Mouse (Mus musculus): ENCODE data around the gene Smchd1. TPM values are rescaled to one million over a fixed set of nuclear protein-coding genes. Genes with fewer than 3 reads are reported as not detected.
"Not testable (repeated sequence)": the region's sequence is repeated elsewhere in the genome, so short reads cannot be mapped to it uniquely, and the experiment has no call there.

The Smchd1 gene
- total and polyA plus RNA-seq, 2 experiments from 2014 or later, result 33.4 to 40.2 TPM

DNA sequence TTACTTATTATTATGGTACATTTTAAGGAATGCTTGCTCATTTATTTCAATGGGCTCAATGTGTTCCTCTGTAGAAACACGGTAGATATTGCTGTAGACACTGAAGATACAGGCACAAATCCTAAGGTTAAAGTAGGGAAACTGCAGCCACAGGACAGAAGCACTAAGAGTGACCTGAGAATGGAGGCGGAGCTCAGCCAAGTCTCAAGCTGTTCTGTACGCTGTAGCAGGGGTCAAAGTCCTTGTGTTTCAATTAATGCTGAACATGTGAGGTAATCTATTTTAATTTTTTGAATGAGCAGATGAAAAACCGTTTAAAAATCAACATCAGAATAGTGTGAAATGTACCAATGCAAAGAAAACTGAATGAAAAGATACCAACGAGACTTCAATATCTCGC lies 31.9 kb downstream of the Smchd1 start:
- 91% methylated on average over 6 of the region's 6 CpGs for WGBS
- TF ChIP-seq CTCF (IDR thresholded peaks at IDR 0.05), result no peak
- H3K27ac ChIP-seq (ENCODE audit: low read depth, low read length), result no peak overlapping the region
- H3K4me1 ChIP-seq (ENCODE audit: insufficient read depth, low read length), result no peaks in the 10 kb centered on the region
- no peaks in the 10 kb centered on the region for H3K27me3 ChIP-seq (ENCODE audit: insufficient read depth, low read length)
- no peak overlapping the region for H3K4me3 ChIP-seq (ENCODE audit: low read depth, low read length)
- peaks cover 10% of the 10 kb centered on the region for H3K36me3 ChIP-seq (ENCODE audit: insufficient read depth, low read length)
- H3K4me2 ChIP-seq (ENCODE audit: low read depth, low read length, poor library complexity, severe bottlenecking), result no peak overlapping the region
- H3K9ac ChIP-seq (replicated peaks; ENCODE audit: low read length, poor library complexity, severe bottlenecking), result no peak overlapping the region
- no peaks in the 10 kb centered on the region for H3K9me3 ChIP-seq (ENCODE audit: low read length)
- ATAC-seq (ENCODE audit: low FRiP score) (no peak), DNase-seq (ENCODE audit: low spot score) (no peak)

GRCm38 (mm10) chr17:71422502-71422901 lies 52.6 kb downstream of the Smchd1 start:
- not testable (repeated sequence) for H3K4me1 ChIP-seq (ENCODE audit: insufficient read depth, low read length); H3K27me3 ChIP-seq (ENCODE audit: insufficient read depth, low read length); H3K4me2 ChIP-seq (ENCODE audit: low read depth, low read length, poor library complexity, severe bottlenecking); ATAC-seq (ENCODE audit: low FRiP score); DNase-seq (ENCODE audit: low spot score); H3K27ac ChIP-seq (ENCODE audit: low read depth, low read length); H3K9ac ChIP-seq (replicated peaks; ENCODE audit: low read length, poor library complexity, severe bottlenecking); H3K9me3 ChIP-seq (ENCODE audit: low read length); H3K4me3 ChIP-seq (ENCODE audit: low read depth, low read length)
- H3K36me3 ChIP-seq (ENCODE audit: insufficient read depth, low read length), result peaks cover 33% of the 10 kb centered on the region
- 97% methylated on average over 2 of the region's 2 CpGs for WGBS

DNA sequence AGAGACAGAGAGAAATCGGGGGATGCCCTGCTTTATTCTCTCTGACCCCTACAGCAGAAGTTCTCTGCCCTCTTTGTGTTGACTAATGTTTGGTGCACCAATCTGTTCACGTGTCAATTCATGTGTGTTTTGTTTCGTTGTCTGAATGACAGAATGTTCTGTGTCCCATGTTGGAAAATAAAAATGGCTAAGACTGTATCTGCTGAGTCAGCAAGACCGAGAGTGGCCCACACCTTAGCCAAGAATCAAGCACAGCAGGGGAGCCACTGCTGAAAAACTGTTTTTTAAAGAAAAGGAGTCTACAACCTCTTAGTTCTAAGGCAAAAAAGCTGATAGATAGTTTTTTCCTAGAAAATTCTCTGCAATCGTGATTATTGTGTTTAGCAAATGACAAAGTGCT lies 55.7 kb downstream of the Smchd1 start:
- not testable (repeated sequence) for DNase-seq (ENCODE audit: low spot score); H3K27ac ChIP-seq (ENCODE audit: low read depth, low read length); H3K4me1 ChIP-seq (ENCODE audit: insufficient read depth, low read length); H3K4me2 ChIP-seq (ENCODE audit: low read depth, low read length, poor library complexity, severe bottlenecking); ATAC-seq (ENCODE audit: low FRiP score); H3K27me3 ChIP-seq (ENCODE audit: insufficient read depth, low read length); H3K9ac ChIP-seq (replicated peaks; ENCODE audit: low read length, poor library complexity, severe bottlenecking); H3K4me3 ChIP-seq (ENCODE audit: low read depth, low read length); H3K9me3 ChIP-seq (ENCODE audit: low read length)
- 84% methylated on average over 5 of the region's 5 CpGs for WGBS
- peaks cover 20% of the 10 kb centered on the region for H3K36me3 ChIP-seq (ENCODE audit: insufficient read depth, low read length)

GRCm38 (mm10) chr17:71417008-71417407 lies 58.1 kb downstream of the Smchd1 start:
- no peak overlapping the region for H3K9ac ChIP-seq (replicated peaks; ENCODE audit: low read length, poor library complexity, severe bottlenecking)
- DNase-seq (ENCODE audit: low spot score) (no peak), ATAC-seq (ENCODE audit: low FRiP score) (no peak)
- peaks cover 7% of the 10 kb centered on the region for H3K36me3 ChIP-seq (ENCODE audit: insufficient read depth, low read length)
- H3K4me2 ChIP-seq (ENCODE audit: low read depth, low read length, poor library complexity, severe bottlenecking), result no peak overlapping the region
- no peak overlapping the region for H3K4me3 ChIP-seq (ENCODE audit: low read depth, low read length)
- H3K27me3 ChIP-seq (ENCODE audit: insufficient read depth, low read length), result no peaks in the 10 kb centered on the region
- no peak for TF ChIP-seq CTCF (IDR thresholded peaks at IDR 0.05)
- no peaks in the 10 kb centered on the region for H3K4me1 ChIP-seq (ENCODE audit: insufficient read depth, low read length)
- H3K27ac ChIP-seq (ENCODE audit: low read depth, low read length), result no peak overlapping the region
- peaks cover 3% of the 10 kb centered on the region; the same call in 1 of the 2 replicates for H3K9me3 ChIP-seq (ENCODE audit: low read length)
- WGBS, result 91% methylated on average over 1 of the region's 1 CpGs

- no peak overlapping the region for H3K27ac ChIP-seq (ENCODE audit: low read depth, low read length)
- no peaks in the 10 kb centered on the region for H3K9me3 ChIP-seq (ENCODE audit: low read length)
- H3K9ac ChIP-seq (replicated peaks; ENCODE audit: low read length, poor library complexity, severe bottlenecking), result no peak overlapping the region
- no peak overlapping the region for H3K4me2 ChIP-seq (ENCODE audit: low read depth, low read length, poor library complexity, severe bottlenecking)
- no peak overlapping the region for H3K4me3 ChIP-seq (ENCODE audit: low read depth, low read length)
- H3K36me3 ChIP-seq (ENCODE audit: insufficient read depth, low read length), result peaks cover 11% of the 10 kb centered on the region
- no peak for DNase-seq (ENCODE audit: low spot score)
- TF ChIP-seq CTCF (IDR thresholded peaks at IDR 0.05), result no peak
- 90% methylated on average over 3 of the region's 3 CpGs for WGBS
- no peak for ATAC-seq (ENCODE audit: low FRiP score)
- H3K4me1 ChIP-seq (ENCODE audit: insufficient read depth, low read length), result no peaks in the 10 kb centered on the region
- H3K27me3 ChIP-seq (ENCODE audit: insufficient read depth, low read length), result no peaks in the 10 kb centered on the region
Measured at GRCm38 (mm10) chr17:71387401-71387800, 87.7 kb downstream of the Smchd1 start.

GRCm38 (mm10) chr17:71380346-71380745 lies 94.8 kb downstream of the Smchd1 start:
- Histone ChIP-seq H3K9ac (replicated peaks; ENCODE audit: low read length, poor library complexity, severe bottlenecking) (no peak overlapping the region), H3K36me3 (ENCODE audit: insufficient read depth, low read length) (peaks cover 4% of the 10 kb centered on the region; the same call in 1 of the 2 replicates), H3K9me3 (ENCODE audit: low read length) (no peaks in the 10 kb centered on the region), H3K4me1 (ENCODE audit: insufficient read depth, low read length) (no peaks in the 10 kb centered on the region), H3K4me3 (ENCODE audit: low read depth, low read length) (no peak overlapping the region), H3K27ac (ENCODE audit: low read depth, low read length) (no peak overlapping the region), H3K4me2 (ENCODE audit: low read depth, low read length, poor library complexity, severe bottlenecking) (no peak overlapping the region), H3K27me3 (ENCODE audit: insufficient read depth, low read length) (no peaks in the 10 kb centered on the region)
- DNase-seq (ENCODE audit: low spot score), result no peak
- ATAC-seq (ENCODE audit: low FRiP score), result no peak
- 54% methylated on average over 14 of the region's 14 CpGs for WGBS
- no peak for TF ChIP-seq CTCF (IDR thresholded peaks at IDR 0.05)
